Mouse (Mus musculus) layer of hippocampus, adult 9-11 months (tissue): ENCODE results near the gene Bicdl1.

Experiments
- DNase-seq: peaks from one replicate; pipeline ENCODE4 v3.0.0; 2022

The Bicdl1 gene

DNA sequence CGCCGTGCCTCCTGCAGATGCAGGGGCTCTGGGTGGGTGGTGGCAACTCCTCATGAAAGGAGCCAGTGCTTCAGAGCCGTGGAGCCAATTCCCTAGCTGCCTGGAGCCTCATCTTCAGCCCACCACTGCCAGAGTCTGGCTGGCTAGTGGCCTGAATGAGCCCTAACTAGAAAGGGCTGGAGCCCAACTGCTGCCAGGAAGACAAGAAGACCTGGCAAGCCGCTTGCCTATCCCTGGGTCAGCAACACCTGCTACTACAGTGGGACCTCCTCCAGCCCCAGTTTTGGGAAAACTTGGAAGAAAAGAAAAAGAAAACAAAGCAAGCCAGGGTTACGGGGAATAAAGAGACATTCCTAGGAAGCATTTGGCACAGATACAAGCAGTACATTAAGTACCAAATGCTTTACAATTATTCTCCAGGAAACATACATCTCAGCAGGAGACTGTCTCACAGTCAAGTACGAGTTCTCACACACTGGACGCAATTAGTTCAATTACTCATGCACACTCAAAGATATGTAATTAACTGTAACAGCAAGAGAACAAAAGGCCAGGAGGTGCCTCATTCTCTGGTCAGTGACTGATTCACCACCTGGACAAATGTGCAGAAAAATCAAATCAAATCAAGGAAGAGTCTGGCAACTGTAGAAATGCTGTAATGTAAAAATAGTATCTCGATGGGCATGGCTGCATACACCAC lies 64.9 kb downstream of the Bicdl1 start:
- DNase-seq: no peak

DNA sequence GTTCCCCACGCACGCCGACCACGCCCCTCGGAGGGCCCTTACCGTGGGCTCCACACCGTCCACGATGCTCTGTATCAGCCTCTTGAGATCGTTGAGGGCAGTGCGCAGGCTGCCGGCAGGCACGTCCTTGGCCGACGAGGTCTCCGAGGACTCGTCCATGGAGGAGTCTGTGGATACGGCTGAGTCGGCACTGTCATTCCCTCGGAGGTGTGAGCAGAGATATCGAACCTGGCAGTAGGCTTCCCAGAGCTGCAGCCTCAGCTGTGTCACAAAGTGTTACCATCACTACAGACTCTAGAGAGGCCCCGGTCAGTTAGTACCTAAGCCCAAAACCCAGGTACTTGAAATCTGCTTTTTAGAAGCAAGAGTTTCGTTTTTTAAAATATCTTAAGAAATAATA lies 68.8 kb downstream of the Bicdl1 start:
- no peak for DNase-seq

DNA sequence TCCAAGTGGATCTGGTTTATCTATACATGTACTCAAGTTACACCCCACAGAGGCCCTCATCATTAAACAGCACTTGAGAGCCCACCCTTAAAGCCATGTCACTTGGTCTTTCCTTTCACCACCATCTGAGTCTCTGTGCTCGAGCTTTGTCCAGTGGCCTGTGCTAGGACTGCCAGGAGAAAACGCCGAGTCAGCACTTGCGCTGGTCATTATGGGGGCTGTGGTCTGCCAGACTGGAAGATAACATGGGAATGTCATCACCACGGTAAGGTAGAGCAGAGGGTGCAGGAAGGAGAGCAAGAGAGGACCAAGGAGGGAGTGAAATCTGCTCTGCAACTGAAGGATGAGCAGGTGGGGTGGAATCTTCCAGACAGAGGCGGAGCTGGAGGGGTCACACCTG lies 73.1 kb downstream of the Bicdl1 start:
- DNase-seq: no peak

DNA sequence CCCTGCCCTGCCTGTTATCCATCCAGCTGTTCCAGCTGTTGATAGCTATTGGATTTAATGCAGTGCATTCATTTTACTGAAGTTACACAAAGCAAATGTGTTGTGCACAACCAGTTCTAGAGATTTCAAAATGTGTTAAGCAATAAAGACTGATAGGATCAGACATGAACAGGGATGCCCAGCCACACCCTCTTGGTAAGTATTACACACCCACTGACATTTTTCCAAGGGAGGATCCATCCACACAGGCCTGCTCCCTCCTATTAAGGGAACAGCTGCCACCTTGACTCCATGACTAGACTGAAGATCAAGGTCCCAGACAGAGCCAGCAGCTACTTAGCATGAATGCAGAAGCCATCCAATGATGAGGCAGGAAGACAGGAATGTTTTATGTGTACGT lies 74.2 kb downstream of the Bicdl1 start:
- DNase-seq: no peak

DNA sequence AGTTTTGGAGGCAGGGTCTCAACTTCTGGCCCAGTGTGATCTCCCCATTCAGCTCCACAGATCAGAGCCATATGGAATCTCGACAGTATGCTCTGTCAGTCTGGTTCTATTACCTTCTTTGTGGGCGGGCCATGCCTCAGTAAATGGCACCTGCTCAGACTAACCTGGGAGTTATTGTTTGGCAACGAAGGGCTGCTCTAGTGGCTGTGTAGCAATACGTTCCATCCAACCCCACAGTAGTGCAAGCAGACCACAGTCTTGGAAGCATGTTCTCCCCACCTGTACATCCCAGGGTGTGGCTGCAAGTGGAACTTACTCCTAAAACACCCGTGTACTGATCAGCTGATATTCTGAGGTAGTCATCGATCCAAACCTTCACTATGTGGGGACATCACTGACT lies 74.7 kb downstream of the Bicdl1 start:
- no peak for DNase-seq

DNA sequence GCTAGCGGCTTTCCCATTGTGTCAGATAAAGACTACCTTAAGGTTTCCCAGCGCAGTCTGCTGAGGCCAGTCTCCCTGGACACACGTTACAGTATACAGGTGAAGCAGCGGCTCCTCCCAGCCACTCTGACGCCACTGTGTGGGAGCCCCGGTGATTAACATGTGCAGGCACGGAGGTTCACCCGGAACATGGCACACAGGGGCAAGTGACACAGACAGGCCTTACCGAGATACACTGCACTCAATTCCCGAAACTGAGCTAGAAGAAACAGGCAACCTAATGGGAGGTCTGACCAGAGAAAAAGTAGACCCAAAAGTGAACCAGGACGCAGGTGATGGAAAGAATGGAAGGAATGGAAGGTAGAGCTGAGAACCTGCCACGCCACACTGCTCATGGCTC lies 77.6 kb downstream of the Bicdl1 start:
- DNase-seq: no peak

DNA sequence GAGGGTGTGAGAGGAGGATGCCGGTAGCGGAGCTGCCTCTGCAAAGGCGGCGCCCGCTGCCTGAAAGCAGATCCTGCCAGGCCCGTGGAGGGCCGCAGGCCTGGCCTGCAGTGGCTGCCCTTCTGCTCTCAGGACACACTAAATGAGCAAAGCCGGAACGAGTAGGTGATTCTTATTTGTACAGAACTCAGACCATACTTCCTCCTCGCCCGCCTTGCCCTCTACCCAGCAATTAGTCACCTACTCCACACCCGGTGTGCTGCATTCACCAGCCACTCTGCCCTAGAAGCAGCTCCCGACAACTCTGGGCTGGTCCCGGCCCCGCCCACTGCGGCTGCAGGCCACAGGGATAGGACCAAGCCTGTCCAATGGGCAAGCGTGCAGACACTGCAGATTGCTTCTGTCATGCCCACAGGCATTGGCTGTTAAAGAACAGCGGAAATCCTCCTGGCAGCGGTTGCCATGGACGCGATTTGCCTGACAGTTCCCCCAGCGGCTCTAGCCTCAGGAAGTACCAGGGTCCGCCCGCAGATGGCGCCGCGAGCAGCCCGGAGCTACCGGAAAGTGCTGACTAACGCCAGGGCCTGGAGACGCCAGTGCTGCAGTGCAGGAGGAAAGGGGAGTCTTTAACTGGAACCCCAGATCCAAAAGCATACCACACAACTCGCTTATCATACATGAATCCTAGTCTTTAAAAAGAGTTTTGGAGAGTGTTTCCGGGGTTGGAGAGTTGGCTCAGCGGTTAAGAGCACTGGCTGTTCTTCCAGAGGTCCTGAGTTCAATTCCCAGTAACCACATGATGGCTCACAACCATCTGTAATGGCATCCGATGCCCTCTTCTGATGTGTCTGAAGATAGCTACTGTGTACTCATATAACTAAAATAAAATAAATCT lies 78.5 kb downstream of the Bicdl1 start:
- DNase-seq: peak; percentile 100

DNA sequence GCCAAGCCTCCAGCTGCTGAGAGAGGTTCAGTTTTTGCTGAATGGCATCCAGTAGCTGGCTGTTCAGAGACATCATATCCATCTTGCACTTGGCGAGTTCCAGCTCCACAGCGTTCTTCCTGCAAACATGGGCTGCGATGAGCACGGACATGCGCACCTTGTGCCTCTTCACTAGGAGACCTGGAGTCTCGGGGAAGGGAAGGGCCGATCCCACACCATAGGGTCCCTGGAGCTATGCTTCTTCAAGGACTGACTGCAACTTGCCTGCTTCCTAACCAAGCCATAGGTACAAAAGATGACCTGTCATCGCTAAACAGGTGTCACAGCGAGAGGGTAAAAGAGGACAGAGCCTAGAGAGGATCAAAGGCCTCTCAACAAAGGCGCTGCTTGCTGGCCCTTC lies 79.6 kb downstream of the Bicdl1 start:
- no peak for DNase-seq

DNA sequence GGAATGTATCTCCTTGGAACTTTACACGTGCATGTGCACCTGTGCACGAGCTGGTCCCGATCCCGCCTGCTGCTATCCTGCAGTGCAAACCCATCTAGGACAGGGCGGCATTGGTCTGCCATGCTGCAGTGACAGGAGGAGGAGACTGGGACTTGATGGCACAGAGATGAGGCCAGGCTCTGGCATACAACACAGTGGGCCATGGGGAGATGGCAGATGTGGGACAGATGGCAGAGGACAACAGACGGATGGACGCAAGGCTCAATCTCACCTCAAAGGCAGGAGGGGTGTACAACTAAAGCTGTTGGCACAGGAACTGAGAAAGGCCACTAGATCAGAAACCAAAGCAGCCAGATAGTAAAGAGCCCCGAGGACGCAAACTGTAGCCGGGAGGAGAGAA lies 80.5 kb downstream of the Bicdl1 start:
- DNase-seq: no peak

DNA sequence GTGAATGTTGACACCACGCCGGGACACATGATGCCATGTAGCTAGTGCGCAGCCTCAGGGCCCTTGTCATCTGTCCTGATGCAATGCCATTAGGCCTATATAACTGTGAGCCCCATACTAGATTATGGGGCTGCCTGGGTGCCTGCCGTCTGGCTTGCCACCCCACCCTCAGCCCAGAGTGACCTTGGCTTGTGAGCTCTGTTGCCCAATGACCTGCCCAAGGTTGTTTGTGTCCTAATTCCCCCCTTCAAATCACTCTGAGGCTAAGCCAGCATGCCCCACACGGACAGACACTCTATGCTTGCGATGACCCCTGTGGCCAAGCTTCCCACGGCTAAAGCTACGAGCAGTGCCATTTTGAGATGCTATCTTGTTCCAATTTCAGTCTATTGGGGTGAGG lies 81.7 kb downstream of the Bicdl1 start:
- no peak for DNase-seq

DNA sequence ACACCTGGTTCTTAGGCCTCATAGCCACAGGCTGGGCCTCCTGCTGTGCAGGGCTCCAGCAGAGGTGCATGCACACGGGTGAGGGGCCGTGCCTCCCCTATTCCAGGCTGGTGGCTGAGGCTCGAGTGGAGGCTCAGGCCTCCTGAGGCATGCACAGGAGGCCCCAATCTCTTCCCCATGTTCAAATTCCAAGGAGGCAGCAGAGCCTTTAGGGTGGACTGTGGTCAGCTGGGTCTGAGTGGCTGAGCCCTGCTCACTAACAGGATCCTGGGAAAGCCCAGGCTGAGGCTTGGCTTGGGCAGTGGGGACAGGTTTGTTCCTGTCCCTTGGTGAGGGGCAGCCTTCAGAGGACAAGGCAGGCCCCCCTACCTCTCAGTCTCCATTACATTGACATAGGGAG lies 82.5 kb downstream of the Bicdl1 start:
- DNase-seq: no peak

DNA sequence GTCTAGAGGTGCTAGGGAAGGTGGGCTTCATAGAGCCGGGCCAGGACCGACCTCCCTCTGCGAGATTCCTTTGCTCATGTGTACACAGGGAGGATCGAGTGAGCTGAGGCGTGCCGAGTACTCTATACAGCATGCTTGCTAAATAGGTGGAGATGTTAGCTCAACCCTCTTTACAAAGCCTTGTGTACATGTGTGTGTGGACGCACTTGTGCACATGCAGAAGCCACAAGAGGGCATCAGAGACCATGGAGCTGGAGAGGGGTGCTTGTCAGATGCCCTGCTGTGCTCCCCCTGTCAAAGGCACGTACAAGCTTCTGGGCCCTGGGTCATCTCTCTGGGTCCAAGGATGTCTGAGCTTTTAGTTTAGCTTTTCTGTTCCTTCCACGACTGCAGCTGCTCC lies 87.2 kb downstream of the Bicdl1 start:
- no peak for DNase-seq

DNA sequence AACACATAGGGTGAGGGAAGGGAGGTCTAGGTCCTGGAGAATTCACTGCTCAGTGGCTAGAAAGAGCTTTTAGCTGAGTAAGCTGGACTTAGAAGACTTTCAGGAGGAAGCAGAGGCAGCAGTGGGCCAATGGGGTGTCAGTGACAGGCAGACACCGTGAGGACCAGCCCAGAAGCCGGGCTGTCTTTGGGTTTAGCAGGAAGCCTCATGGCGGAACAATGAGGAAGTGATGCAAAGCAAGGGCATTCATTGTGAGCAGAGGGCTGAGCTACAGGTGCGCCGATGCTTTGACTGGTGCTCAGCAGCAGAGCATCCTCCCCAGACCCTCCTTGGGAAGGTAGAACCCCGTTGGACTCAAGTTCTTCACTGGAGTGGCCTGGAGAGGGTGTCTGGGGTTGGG lies 95.9 kb downstream of the Bicdl1 start:
- DNase-seq: peak; percentile 64

DNA sequence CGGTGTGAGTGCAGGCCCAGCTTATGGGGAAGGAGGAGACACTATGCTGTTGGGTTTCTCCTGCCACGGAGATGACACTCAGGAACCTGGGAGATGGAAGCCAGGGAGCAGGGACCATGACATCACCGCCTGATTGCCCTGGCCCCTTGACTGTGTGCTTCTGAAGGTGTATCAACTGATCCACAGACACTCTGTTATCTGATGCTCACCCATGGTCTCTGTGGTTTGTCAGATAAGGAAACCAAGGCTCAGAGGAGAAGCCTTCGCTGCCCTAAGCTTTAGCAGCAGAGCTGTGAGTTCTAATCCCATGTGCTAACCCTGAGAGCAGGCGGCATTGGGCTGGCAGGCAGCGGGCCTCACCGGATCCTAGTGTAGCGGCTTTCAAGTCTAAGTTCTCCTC lies 97.4 kb downstream of the Bicdl1 start:
- no peak for DNase-seq

DNA sequence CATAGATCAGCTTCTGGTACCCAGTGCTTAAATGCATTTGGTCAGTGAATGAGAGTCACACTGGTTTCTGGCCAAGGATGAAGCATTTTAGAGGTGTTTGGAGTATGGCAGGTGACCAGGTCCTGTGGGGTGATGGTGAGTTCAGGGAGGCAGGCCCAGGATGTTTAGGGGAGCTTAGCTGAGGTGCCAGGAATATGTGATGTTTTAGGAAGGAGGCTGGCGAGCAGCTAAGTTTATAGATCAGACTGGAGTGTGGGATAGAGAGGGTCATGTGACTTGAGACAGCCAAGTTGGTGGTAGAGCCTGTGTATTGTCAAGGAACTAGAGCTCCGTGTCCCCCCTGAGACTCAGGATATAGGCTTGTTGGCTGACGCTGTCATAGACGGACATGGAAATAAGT lies 98.4 kb downstream of the Bicdl1 start:
- DNase-seq: no peak

DNA sequence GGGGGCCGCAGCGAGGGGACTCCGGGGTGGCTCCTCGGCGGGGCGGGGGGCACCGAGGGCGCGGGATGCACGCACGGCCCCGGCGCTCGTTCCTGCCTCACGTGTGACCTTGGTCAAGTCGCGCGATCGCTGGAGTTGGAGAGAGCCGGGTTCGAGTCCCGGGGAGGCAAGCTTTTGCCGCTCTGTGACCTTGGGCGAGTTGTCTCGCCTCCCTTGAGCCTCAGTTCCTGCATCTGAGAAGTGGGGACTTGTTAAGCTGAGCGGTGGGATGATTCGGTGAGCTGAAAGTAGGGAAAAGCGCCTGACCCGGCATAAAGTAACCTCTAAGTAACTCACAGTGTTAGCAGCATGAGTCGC lies 99.1 kb downstream of the Bicdl1 start:
- DNase-seq: no peak

DNA sequence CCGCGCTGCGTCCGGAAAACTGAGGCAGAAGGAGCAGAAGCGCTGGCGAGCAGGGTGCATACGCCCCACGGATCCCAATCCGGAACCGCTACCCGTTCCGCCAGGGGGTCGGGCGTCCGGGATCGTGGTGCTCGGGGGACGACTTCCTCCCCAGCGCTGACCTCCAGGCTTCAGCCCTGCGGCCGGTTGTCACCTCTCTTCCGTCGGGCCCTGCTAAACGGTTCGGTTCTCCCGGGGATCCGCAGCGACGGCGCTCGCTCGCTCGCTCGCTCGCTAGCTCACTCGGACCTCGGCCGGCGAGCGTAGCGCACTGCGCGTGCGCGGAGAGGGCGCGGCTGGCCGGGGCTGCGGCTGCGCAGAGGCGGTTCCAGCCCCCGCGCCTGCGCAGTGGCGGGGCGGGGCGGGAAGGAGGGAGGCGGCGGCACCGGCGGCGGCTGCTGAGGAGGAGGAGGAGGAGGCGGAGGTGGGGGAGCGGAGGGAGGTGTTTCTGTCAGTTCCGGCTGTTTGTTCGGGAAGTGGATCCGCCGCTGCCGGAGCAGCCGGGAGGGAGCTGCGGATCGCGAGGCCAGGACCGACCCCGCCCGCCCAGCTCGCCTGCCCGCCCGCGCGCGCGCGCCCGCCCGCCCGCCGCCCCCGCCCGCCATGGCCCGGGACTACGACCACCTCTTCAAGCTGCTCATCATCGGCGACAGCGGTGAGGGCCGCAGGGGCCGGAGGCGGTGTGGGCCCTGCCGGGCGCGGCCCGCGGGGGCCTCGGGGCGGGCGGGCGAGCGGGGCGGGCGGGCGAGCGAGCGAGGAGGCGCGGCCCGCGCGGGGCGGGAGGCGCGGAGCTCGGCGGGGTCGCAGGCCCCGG lies 99.7 kb downstream of the Bicdl1 start, which contains the start of gene Rab35:
Rab35 (plus strand) TSS at position 404 of the 853 bp plus-strand sequence.
- peak; percentile 93 for DNase-seq

DNA sequence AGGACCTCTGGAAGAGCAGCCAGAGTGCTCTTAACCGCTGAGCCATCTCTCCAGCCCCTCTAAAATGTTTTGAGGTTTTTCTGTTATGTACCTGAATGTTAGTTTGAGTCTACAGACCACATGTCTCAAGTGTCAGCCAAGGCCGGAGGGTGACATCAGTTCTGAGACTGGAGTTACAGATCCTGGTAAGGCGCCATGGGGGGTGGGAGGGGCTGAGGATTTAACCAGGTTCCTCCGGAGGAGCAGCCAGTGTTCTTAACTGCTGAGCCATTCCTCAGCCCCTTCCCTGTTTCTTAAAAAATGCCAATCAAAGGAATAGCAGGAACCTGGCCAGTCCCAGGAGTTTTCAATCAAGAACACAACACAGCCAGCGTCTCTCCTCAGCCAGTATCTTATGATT lies 101.1 kb downstream of the Bicdl1 start:
- DNase-seq: no peak

DNA sequence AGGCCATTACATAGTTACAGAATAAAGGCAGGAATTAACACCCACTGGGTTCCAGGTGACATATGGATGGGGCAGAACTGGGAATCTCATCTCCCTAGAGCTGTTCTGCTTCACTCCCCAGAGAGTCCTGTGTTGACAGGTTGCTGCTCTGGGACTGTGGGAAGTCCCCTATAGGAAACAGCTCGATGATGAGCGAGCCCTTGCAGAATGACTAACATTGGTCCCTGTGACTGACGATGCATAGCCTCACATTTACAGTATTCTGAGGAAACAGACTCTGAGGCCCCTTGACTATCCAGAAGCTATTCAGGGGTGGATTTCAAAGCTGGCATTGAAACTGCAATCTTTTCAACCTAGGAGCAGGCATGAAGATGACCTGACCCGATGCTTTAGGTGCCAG lies 101.7 kb downstream of the Bicdl1 start:
- DNase-seq: no peak

DNA sequence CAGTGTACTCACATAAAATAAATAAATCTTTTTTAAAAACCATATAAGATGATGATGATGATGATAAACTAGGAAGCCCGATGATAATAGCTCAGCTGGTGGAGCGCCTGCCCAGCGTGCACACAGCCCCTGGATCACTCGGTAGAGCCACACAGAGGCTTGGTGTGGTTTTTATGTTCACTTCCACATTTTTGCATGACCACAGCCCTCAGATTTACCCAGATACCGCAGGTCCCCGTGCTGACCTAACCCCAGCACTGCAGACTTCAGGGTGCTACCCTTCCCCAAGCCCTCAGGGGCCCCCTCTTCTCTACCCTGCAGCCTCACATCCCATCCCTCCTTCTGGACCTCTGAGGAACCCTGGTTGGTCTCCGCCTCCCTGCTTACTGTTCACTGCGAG lies 103.3 kb downstream of the Bicdl1 start:
- DNase-seq: no peak

DNA sequence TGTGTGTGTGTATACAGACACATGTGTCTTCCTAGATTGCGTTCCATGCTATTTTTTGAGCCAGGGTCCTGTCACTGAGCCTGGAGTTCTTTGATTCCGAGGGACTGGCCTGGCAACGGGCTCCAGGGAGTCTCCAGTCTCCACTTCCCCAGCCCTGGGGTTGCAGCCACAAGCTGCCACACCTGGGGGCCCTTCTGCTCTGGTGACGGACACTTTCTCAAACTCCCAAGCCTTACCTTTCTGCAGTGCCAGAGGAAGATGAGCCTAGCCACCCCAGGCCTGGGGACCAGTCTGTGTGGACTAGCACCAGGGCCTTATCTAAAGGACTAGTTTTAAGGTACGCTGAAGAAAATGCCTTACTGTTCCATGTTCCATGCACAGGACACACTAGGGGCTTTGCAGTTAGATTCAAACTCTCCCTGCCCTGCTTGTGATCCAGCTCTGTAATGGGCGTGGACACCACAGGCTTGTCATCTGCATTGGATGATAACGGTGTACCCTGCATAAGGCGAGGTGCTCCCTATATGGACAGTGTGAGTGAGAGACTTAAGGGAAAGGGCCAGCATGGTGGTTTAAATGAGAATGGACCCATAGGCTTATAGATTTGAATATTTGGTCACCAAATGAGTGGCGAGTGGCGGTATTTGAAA lies 105.1 kb downstream of the Bicdl1 start:
- no peak for DNase-seq

DNA sequence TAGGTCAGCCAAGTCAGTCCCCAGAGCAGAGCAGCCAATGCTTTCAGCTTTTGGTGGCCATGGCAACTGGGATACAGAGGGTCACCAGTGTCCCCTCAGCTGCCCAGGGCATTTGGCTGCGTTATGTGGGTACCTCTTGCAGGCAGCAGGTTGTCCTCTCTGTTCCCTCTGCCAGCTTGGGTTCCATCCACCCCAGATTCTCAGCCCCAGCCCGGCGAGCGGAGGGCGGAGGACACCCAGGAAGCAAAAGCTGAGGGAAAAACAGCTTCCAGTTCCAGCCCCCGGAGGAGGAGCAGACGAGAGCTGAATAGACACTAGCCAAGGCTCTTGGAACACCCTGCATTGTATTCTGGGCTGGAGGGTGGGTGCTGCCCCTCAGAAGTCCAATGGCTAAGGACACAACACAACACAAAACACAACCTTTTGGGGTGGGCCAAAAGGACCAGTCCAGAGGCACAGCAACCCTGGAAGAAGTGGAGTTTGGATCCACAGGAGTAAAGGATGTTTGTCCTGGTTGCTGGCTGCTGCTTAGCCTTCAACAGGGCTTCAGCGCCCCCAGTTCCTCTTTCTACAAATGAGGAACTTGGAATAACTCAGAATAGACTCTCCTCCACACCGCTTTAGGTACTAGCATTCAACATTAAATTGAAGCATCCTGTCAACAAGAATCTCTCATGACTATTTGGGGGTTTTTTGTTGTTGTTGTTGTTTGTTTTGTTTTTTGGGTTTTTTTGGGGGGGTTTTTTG lies 107.6 kb downstream of the Bicdl1 start:
- no peak for DNase-seq
